Mouse (Mus musculus): ENCODE data around the gene Tmem199. TPM values are rescaled to one million over a fixed set of nuclear protein-coding genes. Genes with fewer than 3 reads are reported as not detected.

Gene Tmem199
- total RNA-seq, 2 experiments from 2014 or later = 11.9 to 13.0 TPM

- H3K27ac ChIP-seq = peak within 1 kb of the TSS; percentile 65
- DNase-seq = peak; percentile 96
- TF ChIP-seq CTCF (IDR thresholded peaks at IDR 0.05) = no peak
- H3K4me3 ChIP-seq = peak within 1 kb of the TSS; percentile 81
- intact Hi-C loops (cut with DNase I) = no loop called here
These were observed 14.1 kb downstream of the Tmem199 start, which contains the start of gene Sarm1 for GRCm38 (mm10) chr11:78497544-78498522. TSS of gene Sarm1 (minus strand) at chr11:78497754.

DNA sequence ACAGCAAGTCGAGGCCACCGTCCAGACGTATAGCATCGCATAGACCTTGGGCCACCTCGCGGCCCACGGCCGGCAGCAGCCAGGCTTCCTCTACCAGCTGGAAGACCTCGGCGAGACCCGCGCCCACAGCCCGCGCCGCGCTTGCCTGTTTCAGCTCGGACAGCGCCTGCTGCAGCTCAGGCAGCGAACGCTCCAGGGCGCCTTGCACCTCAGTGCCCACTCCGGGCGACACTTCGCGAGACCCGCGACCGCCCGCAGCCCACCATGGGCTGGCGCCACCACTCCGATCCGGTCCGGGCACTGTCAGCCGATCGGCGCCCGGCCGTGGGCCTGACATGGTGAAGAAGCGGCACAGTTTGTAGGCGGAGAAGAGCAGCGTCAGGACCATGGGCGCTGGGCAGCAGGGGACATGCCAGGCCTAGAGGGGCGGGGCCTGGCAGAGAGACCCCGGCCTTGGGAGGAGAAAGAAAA, 14.9 kb downstream of the Tmem199 start:
- H3K27ac ChIP-seq = peak overlapping the region; percentile 53
- H3K4me3 ChIP-seq = peak overlapping the region; percentile 81
- DNase-seq = peak; percentile 47
- intact Hi-C loops (cut with DNase I) = no loop called here
- no peak for TF ChIP-seq CTCF (IDR thresholded peaks at IDR 0.05)

GRCm38 (mm10) chr11:78495904-78496303, 16.1 kb downstream of the Tmem199 start:
- intact Hi-C loops (cut with DNase I) = no loop called here
- H3K4me3 ChIP-seq = no peak overlapping the region
- no peak for DNase-seq
- no peak overlapping the region for H3K27ac ChIP-seq
- TF ChIP-seq CTCF (IDR thresholded peaks at IDR 0.05) = no peak

DNA sequence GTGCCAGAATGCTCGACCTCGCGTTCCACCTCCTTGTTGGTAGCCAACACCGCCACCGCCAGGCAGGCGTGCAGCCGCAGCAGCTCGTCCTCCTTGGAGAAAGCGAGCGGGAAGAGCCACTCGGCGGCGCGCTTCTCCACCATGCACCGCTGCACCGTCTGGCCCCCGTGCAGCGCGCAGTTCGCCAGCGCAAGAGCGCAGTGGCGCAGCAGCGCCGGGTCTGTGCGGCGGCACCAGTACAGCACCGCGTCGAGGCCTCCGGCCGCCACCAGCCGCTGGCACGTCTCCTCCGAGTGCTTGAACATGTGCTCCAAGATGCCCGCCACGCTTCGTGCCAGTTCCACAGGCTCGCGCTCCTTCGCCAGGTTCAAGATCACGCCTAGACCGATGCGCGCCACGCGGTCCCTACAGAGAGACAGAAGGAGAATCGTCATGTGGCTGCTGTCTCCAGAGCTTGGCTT, 21.2 kb downstream of the Tmem199 start:
- intact Hi-C loops (cut with DNase I) = no loop called here
- no peak overlapping the region for H3K27ac ChIP-seq
- peak; percentile 14; the same call in 1 of the 2 replicates for TF ChIP-seq CTCF (IDR thresholded peaks at IDR 0.05)
- peak overlapping the region; percentile 52 for H3K4me3 ChIP-seq
- peak; percentile 36 for DNase-seq

GRCm38 (mm10) chr11:78488168-78488567, 23.8 kb downstream of the Tmem199 start:
- no peak overlapping the region for H3K4me3 ChIP-seq
- H3K27ac ChIP-seq = no peak overlapping the region
- DNase-seq = peak; percentile 73
- TF ChIP-seq CTCF (IDR thresholded peaks at IDR 0.05) = peak; percentile 86
- intact Hi-C loops (cut with DNase I) = no loop called here

DNA sequence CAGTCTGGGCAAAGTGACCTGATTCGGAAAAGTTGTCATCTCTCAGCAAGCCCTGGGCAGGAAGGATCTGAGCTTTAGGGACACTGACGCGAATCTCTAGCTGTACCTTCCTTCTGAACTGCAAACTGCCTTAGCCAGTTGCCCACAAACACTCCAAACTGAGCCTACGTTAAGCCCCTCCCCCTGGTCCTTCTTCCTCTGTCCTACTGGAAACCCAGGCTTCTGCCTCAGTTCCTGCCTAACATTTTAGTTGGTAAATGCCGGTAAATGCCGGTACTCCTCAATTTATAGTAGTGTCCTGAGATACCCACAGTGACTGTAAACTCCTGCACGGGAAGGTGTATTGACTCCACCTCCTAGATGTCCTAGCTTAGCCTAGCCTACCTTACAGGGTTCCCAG, 28.3 kb downstream of the Tmem199 start:
- no peak overlapping the region for H3K4me3 ChIP-seq
- no peak for DNase-seq
- intact Hi-C loops (cut with DNase I) = no loop called here
- TF ChIP-seq CTCF (IDR thresholded peaks at IDR 0.05) = no peak
- H3K27ac ChIP-seq = no peak overlapping the region

DNA sequence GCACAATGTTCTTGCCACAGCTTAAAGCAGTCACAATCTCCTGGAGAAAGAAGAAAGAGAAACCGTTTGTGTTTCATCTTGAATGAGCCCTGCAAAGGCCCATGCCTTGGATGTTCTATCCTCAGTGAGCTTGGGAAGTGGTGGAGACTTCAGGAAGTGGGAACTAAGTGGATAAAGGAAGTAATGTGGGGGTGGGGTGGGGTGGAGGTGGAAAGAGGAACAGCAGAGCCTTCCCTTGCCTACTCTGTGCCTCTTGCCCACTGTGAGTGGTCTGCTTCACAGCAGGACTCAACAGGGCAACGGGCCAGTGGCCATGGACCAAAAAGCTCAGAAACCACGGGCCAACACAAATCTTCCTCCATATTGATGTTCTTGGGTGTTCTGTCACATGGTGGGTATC, 36.7 kb downstream of the Tmem199 start:
- Histone ChIP-seq H3K4me3 (no peak overlapping the region), H3K27ac (no peak overlapping the region)
- no peak for DNase-seq
- intact Hi-C loops (cut with DNase I) = no loop called here
- no peak for TF ChIP-seq CTCF (IDR thresholded peaks at IDR 0.05)

DNA sequence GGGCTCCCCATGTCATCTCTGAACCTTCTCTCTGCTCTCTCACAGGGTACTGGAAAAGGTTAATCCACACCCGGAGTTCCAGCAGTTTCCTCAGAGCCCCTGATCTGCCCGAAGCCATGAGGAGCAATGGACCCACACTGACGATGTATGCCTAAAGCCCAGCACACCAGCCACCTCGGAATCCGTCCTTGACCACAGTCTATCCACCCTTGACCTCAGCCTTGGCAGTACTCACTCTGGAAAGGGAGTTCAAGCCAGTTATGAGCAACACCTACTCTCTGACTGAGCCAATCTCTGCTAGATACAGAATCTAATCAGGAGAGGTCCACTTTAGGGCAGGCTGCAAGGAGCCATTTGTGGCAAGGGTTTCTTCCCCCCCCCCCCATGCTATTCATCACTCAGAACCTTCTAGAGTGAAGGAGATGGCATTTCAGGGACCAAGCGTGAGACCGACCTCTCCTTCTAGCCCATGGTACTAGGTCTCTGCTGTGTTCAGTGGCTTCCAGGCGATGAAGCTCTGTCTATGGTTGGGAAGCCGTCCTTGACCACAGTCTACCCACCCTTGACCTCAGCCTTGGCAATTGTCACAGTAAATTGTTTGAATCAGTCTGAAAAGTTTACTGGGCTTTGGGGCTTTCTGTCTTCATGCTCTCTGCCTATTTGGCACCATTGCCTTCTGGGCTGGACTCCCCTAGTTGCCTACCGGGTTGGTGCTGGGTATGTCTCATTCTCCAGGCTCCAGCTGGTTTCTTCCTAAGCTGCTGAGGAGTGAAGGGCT, 40.5 kb downstream of the Tmem199 start:
- no peak for DNase-seq
- intact Hi-C loops (cut with DNase I) = no loop called here
- no peak for TF ChIP-seq CTCF (IDR thresholded peaks at IDR 0.05)
- no peak overlapping the region for H3K27ac ChIP-seq
- no peak overlapping the region for H3K4me3 ChIP-seq

DNA sequence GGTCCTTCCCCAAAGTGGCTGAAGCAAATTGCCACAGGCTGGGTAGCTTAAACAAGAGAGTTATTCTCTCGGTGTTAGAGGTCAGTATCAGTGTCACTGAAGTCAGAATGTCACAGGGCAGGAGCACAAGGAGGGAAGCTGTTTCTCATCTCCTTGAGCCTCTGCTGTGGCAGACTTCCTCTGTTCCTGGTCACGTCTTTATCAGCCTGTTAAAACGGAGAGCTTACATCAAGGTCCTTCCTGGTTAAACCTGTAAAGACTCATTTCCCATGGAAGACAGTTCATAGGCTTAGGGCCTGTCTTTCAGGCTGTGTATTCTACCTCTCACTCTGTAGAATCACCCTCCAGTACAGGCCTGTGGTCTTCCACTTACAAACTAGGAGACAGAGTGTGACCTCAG, 44.0 kb downstream of the Tmem199 start:
- no peak for DNase-seq
- TF ChIP-seq CTCF (IDR thresholded peaks at IDR 0.05) = no peak
- no peak overlapping the region for H3K27ac ChIP-seq
- no peak overlapping the region for H3K4me3 ChIP-seq
- intact Hi-C loops (cut with DNase I) = no loop called here

DNA sequence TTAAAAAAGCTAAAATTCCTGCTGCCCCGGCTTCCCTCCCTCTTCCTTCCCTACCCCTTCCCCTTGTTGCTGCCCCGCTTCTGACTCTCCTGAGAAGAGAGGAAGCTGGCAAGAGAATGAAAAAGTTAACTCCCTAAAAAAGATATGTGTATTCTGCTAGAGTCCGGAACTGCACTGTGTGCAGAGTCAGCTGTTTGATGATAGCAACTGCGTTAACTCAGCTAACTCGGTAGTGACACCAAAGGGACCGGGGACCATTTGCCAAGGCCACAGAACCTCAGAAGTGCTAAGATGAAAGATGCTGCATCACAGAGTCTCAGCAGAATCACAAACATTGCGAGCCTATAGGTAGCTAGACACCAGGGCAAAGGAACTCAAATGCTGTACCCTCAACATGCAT, 44.5 kb downstream of the Tmem199 start:
- no peak overlapping the region for H3K4me3 ChIP-seq
- H3K27ac ChIP-seq = no peak overlapping the region
- TF ChIP-seq CTCF (IDR thresholded peaks at IDR 0.05) = no peak
- no peak for DNase-seq
- intact Hi-C loops (cut with DNase I) = no loop called here

GRCm38 (mm10) chr11:78466242-78466912, 45.6 kb downstream of the Tmem199 start:
- no peak for DNase-seq
- no peak for TF ChIP-seq CTCF (IDR thresholded peaks at IDR 0.05)
- H3K4me3 ChIP-seq = peak overlapping the region; percentile 75
- intact Hi-C loops (cut with DNase I) = no loop called here
- peak overlapping the region; percentile 87 for H3K27ac ChIP-seq

DNA sequence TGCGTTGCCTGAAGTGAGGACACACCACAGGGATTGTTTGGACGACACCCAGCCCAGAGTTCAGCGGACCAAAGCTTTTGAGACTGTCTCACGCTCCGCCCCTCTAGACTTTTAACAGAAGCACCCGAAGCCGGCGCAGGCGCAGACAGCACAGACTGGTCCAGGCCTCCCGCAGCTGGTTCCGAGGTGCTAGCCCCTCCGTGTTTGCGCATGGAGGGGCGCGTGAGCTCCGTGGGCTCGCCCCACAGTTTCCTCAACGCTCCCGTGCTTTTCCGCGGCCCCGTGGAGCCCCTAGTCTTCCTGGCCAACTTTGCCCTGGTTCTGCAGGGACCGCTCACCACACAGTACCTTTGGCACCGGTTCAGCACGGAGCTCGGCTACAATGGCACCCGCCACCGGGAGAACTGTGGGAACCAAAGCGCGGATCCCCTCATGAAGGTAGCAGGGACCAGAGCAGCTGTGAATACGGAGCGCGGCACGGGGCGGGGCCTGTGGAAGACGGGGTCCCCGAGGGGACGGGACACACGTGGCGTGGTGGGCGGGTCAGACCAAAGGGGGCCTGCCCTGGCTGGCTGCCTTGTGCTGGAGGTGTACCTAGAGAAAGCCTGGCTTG, 46.3 kb downstream of the Tmem199 start, which contains the start of gene Slc46a1:
TSS of gene Slc46a1 (plus strand) at position 130 of the 613 bp plus-strand sequence.
- peak within 1 kb of the TSS; percentile 75 for H3K4me3 ChIP-seq
- intact Hi-C loops (cut with DNase I) = no loop called here
- TF ChIP-seq CTCF (IDR thresholded peaks at IDR 0.05) = no peak
- peak within 1 kb of the TSS; percentile 87 for H3K27ac ChIP-seq
- peak; percentile 90 for DNase-seq

Measured in gastrocnemius, adult 2 months (tissue).